Mouse (Mus musculus) C2C12 (cell line): ENCODE data around the gene Auts2.

ENCODE experiments used
- CEBPB ChIP-seq: IDR thresholded peaks from one replicate; pipeline ENCODE4 v1.6.1; 2011; ENCODE audit warnings: low read depth, mild to moderate bottlenecking, control low read depth, moderate library complexity
- CTCF ChIP-seq: IDR thresholded peaks from one replicate; pipeline ENCODE4 v1.5.1; 2011; ENCODE audit not compliant: control insufficient read depth, insufficient read depth, insufficient read length
- MYOD1 ChIP-seq: IDR thresholded peaks from one replicate; pipeline ENCODE4 v1.6.1; 2011; ENCODE audit warnings: low read depth; ENCODE audit not compliant: control insufficient read depth, insufficient read length
- MYOG ChIP-seq: IDR thresholded peaks from one replicate; pipeline ENCODE4 v1.6.1; 2011; ENCODE audit not compliant: control insufficient read depth, insufficient read length; ENCODE audit errors: extremely low read depth
- USF1 ChIP-seq: IDR thresholded peaks from one replicate; pipeline ENCODE4 v1.6.1; 2011; ENCODE audit warnings: low read depth, mild to moderate bottlenecking, control low read depth, moderate library complexity

DNA sequence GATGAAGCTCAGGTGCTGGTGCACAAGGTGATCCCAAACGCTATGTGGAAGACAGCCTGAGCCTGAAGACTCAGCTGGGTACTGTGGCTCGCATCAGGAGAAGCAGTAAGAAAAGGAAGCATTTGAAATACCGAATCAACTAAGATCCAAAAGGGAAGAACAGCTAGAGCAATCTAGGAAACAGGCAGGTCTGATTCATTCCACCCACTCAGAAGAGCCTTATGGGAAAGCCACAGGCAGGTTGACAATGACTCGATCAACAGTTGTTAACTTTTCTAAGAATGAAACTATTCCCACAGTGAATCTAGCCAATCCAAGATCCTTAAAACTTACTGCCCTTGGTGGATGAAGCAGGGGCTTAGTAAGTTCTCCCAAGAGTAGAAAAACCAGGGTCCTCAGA is 243.4 kb downstream of the Auts2 start:
- TF ChIP-seq CTCF (no peak), MYOD1 (no peak), USF1 (no peak), MYOG (no peak), CEBPB (no peak)
